Mouse (Mus musculus): ENCODE results near the gene Pibf1.

GRCm38 (mm10) chr14:99117576-99117975, 18.4 kb downstream of the Pibf1 start:
- TF ChIP-seq POLR2A (IDR thresholded peaks at IDR 0.05; ENCODE audit: borderline replicate concordance, low read depth, low read length): no peak
- TF ChIP-seq CTCF (IDR thresholded peaks at IDR 0.05; ENCODE audit: low read depth, low read length): no peak
